Mouse (Mus musculus) hindbrain, embryonic 10.5 days (tissue): Measurements from ENCODE around the gene Rps28. TPM values are rescaled to one million over a fixed set of nuclear protein-coding genes. Genes with fewer than 3 reads are reported as not detected.

Experiments used
- DNase-seq: peaks from one replicate; pipeline ENCODE4 v3.0.0-alpha.2; 2017; ENCODE audit warnings: low spot score
- H3K27ac ChIP-seq: fragments of 300-500 bp; sonication (generic); 2 replicates; pipeline ENCODE4 v1.5.1; 2016; ENCODE audit warnings: mild to moderate bottlenecking, moderate library complexity
- H3K27me3 ChIP-seq: fragments of 300-500 bp; sonication (generic); 2 replicates; pipeline ENCODE4 v1.6.1; 2016; ENCODE audit warnings: mild to moderate bottlenecking; ENCODE audit not compliant: poor library complexity, insufficient read depth, severe bottlenecking
- H3K36me3 ChIP-seq: fragments of 300-500 bp; sonication (generic); 2 replicates; pipeline ENCODE4 v1.6.1; 2016; ENCODE audit warnings: mild to moderate bottlenecking, moderate library complexity
- H3K4me1 ChIP-seq: fragments of 300-500 bp; sonication (generic); replicated peaks from 2 replicates; pipeline ENCODE4 v1.6.1; 2016; ENCODE audit warnings: mild to moderate bottlenecking
- H3K4me3 ChIP-seq: fragments of 300-500 bp; sonication (generic); 2 replicates; pipeline ENCODE4 v1.5.1; 2016; ENCODE audit warnings: mild to moderate bottlenecking, moderate library complexity
- H3K9me3 ChIP-seq: fragments of 300-500 bp; sonication (generic); 2 replicates; pipeline ENCODE4 v1.6.1; 2016; ENCODE audit warnings: mild to moderate bottlenecking, moderate library complexity
- WGBS: fragments of 180-500 bp; shearing (Covaris S2); methylation state at CpG from one replicate; pipeline ENCODE4 v1.1.7; 2016; 5-methylcytosine and 5-hydroxymethylcytosine counted together
- polyA plus RNA-seq: library from polyadenylated mRNA; unstranded; fragments of >200 nt; fragmentation: Nextera tagmentation; extraction: Ambion mirVana; gene quantifications from 2 replicates; pipeline ENCODE4 v1.2.1, GENCODE M21; 2016

The Rps28 gene
- polyA plus RNA-seq, 1 experiment from 2014 or later, result 712 TPM

GRCm38 (mm10) chr17:33807181-33807888 is 17.0 kb downstream of the Rps28 start:
- 62% methylated on average over 9 of the region's 9 CpGs for WGBS
- Histone ChIP-seq H3K4me1 (peaks cover 17% of the 10 kb centered on the region), H3K9me3 (no peaks in the 10 kb centered on the region), H3K36me3 (no peaks in the 10 kb centered on the region), H3K4me3 (no peak overlapping the region), H3K27me3 (peaks cover 20% of the 10 kb centered on the region), H3K27ac (no peak overlapping the region)
- DNase-seq, result no peak

- Histone ChIP-seq H3K9me3 (no peaks in the 10 kb centered on the region), H3K27me3 (no peaks in the 10 kb centered on the region), H3K36me3 (no peaks in the 10 kb centered on the region), H3K4me3 (no peak overlapping the region), H3K4me1 (peaks cover 4% of the 10 kb centered on the region; the same call in 1 of the 2 replicates), H3K27ac (no peak overlapping the region)
- 62% methylated on average over 1 of the region's 1 CpGs for WGBS
- no peak for DNase-seq
These were observed 19.6 kb downstream of the Rps28 start for GRCm38 (mm10) chr17:33804745-33805144.

GRCm38 (mm10) chr17:33804205-33804604 is 20.2 kb downstream of the Rps28 start:
- H3K4me1 ChIP-seq, result peaks cover 4% of the 10 kb centered on the region; the same call in 1 of the 2 replicates
- H3K9me3 ChIP-seq, result no peaks in the 10 kb centered on the region
- WGBS, result 67% methylated on average over 4 of the region's 4 CpGs
- H3K4me3 ChIP-seq, result no peak overlapping the region
- no peaks in the 10 kb centered on the region for H3K36me3 ChIP-seq
- H3K27me3 ChIP-seq, result no peaks in the 10 kb centered on the region
- H3K27ac ChIP-seq, result no peak overlapping the region
- DNase-seq, result no peak

- DNase-seq, result no peak
- 3% methylated on average over 2 of the region's 2 CpGs for whole genome bisulfite sequencing
These were observed 22.1 kb downstream of the Rps28 start for GRCm38 (mm10) chr17:33802221-33802620.

DNA sequence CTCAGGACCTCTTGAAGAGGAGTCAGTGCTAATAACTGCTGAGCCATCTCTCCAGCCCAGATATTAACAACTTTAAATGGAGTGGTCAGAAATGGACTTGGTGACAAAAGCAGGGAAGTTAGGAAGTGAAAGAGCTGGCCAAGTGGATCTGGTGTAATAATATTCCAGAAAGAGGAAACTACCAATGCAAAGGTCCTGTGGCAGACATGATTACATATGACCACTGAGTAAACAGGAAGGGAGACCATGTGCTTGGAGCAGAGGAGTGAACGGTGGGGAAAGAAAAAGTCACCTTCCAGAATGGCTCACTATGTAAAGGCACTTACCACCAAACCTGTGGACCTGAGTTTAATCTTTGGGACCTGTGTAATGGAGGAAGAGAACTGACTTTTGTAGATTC is 25.1 kb downstream of the Rps28 start:
- H3K4me3 ChIP-seq, result no peak overlapping the region
- H3K9me3 ChIP-seq, result no peaks in the 10 kb centered on the region
- no peaks in the 10 kb centered on the region for H3K4me1 ChIP-seq
- 63% methylated on average over 1 of the region's 1 CpGs for WGBS
- no peak overlapping the region for H3K27ac ChIP-seq
- no peaks in the 10 kb centered on the region for H3K36me3 ChIP-seq
- H3K27me3 ChIP-seq, result no peaks in the 10 kb centered on the region
- DNase-seq, result no peak

More at GRCm38 (mm10) chr17:33802221-33802620, 22.1 kb downstream of the Rps28 start:
- Histone ChIP-seq H3K4me3 (no peak overlapping the region), H3K36me3 (no peaks in the 10 kb centered on the region), H3K4me1 (no peaks in the 10 kb centered on the region), H3K9me3 (no peaks in the 10 kb centered on the region), H3K27me3 (no peaks in the 10 kb centered on the region), H3K27ac (no peak overlapping the region)

GRCm38 (mm10) chr17:33798306-33798705 is 26.1 kb downstream of the Rps28 start:
- DNase-seq, result no peak
- Histone ChIP-seq H3K27me3 (no peaks in the 10 kb centered on the region), H3K27ac (no peak overlapping the region), H3K36me3 (no peaks in the 10 kb centered on the region), H3K9me3 (no peaks in the 10 kb centered on the region), H3K4me1 (no peaks in the 10 kb centered on the region), H3K4me3 (no peak overlapping the region)
- WGBS, result 57% methylated on average over 3 of the region's 3 CpGs

DNA sequence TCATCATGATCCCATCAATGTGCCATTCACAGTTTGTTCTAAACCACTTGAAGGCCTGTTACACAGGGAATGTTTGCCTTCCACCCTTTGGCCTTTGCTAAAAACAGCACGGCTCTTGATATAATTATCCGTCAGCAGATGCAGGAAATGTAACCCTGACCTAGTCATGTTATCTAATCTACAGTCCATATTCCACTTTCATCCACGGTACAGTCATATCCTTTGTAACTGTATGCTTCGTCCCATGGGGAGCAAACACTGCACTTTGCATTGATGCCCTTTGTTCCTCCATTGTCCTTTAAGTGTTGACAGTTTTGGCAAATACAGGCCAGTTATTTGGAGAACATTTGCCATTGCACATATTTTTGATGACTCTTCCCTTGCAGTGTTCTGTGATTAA is 35.6 kb downstream of the Rps28 start:
- Histone ChIP-seq H3K36me3 (no peaks in the 10 kb centered on the region), H3K27me3 (no peaks in the 10 kb centered on the region), H3K4me1 (peaks cover 10% of the 10 kb centered on the region), H3K27ac (no peak overlapping the region), H3K4me3 (no peak overlapping the region), H3K9me3 (no peaks in the 10 kb centered on the region)
- no peak for DNase-seq
- WGBS, result 81% methylated on average over 4 of the region's 4 CpGs

- peaks cover 10% of the 10 kb centered on the region; the same call in 1 of the 2 replicates for H3K27me3 ChIP-seq
- H3K27ac ChIP-seq, result no peak overlapping the region
- H3K4me3 ChIP-seq, result no peak overlapping the region
- 86% methylated on average over 18 of the region's 18 CpGs for WGBS
- no peaks in the 10 kb centered on the region for H3K36me3 ChIP-seq
- no peak for DNase-seq
- peaks cover 22% of the 10 kb centered on the region for H3K4me1 ChIP-seq
- no peaks in the 10 kb centered on the region for H3K9me3 ChIP-seq
These were observed 38.0 kb downstream of the Rps28 start for GRCm38 (mm10) chr17:33786375-33786774.

GRCm38 (mm10) chr17:33784939-33785338 is 39.4 kb downstream of the Rps28 start:
- H3K4me3 ChIP-seq, result no peak overlapping the region
- no peaks in the 10 kb centered on the region for H3K36me3 ChIP-seq
- no peak overlapping the region for H3K27ac ChIP-seq
- WGBS, result 92% methylated on average over 2 of the region's 2 CpGs
- H3K9me3 ChIP-seq, result no peaks in the 10 kb centered on the region
- no peak for DNase-seq
- peaks cover 20% of the 10 kb centered on the region; the same call in 1 of the 2 replicates for H3K27me3 ChIP-seq
- peaks cover 37% of the 10 kb centered on the region for H3K4me1 ChIP-seq

DNA sequence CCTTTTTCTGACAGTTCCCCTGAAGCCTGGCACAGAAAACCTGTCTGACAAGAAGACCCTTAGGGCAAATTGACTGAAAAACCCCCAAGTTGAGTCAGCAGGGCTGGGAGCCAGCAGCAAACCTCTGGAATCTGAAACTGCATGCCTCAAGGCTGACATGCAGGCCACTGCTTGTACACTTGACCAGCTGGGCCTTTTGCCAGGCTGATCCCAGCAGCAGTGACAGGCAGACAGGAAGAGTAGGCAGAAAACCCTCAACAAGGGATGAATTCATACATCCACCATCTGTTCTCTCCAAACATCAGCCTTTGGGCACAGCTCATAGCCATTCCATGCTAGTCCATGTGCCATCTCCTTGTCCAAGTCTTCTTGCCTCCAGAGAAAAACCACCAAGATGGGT is 41.0 kb downstream of the Rps28 start:
- DNase-seq, result no peak
- Histone ChIP-seq H3K36me3 (no peaks in the 10 kb centered on the region), H3K27me3 (peaks cover 20% of the 10 kb centered on the region; the same call in 1 of the 2 replicates), H3K9me3 (no peaks in the 10 kb centered on the region), H3K4me1 (peaks cover 47% of the 10 kb centered on the region), H3K4me3 (no peak overlapping the region), H3K27ac (no peak overlapping the region)

GRCm38 (mm10) chr17:33782067-33782466 is 42.3 kb downstream of the Rps28 start:
- Histone ChIP-seq H3K9me3 (no peaks in the 10 kb centered on the region), H3K27ac (peak overlapping the region; percentile 89), H3K4me3 (peak overlapping the region; percentile 66), H3K27me3 (peaks cover 20% of the 10 kb centered on the region; the same call in 1 of the 2 replicates), H3K36me3 (peaks cover 6% of the 10 kb centered on the region), H3K4me1 (peaks cover 47% of the 10 kb centered on the region)
- DNase-seq, result peak; percentile 5
- WGBS, result 47% methylated on average over 4 of the region's 4 CpGs

GRCm38 (mm10) chr17:33781124-33781977 is 43.0 kb downstream of the Rps28 start, which contains the start of gene Angptl4:
TSS of gene Angptl4 (minus strand) at chr17:33781830.
- Histone ChIP-seq H3K27ac (peak within 1 kb of the TSS; percentile 89), H3K4me1 (peaks cover 47% of the 10 kb centered on the region), H3K27me3 (peaks cover 20% of the 10 kb centered on the region; the same call in 1 of the 2 replicates), H3K4me3 (peak within 1 kb of the TSS; percentile 66), H3K9me3 (no peaks in the 10 kb centered on the region), H3K36me3 (peaks cover 12% of the 10 kb centered on the region)
- DNase-seq, result peak; percentile 76
- 1% methylated on average over 50 of the region's 50 CpGs for WGBS

DNA sequence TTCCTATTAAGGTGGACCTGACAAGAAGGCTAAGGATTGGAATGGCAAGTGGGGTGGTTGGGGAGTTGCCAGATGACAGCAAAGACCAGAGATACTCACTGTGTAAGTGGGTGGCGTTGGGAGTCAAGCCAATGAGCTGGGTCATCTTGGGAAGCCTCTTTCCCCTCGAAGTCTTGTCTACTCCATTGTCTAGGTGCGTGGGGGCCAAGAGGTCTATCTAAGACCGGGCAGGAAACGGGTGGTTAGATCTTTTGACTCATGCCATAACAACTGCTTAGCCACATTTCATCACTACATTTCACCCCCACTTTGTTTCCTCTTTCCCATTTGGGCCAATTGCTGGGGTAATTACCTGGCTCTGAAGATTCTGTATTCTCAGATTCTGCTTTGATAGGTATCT is 43.9 kb downstream of the Rps28 start:
- Histone ChIP-seq H3K4me1 (peaks cover 38% of the 10 kb centered on the region), H3K36me3 (peaks cover 12% of the 10 kb centered on the region), H3K4me3 (peak overlapping the region; percentile 66), H3K9me3 (no peaks in the 10 kb centered on the region), H3K27ac (peak overlapping the region; percentile 89), H3K27me3 (peaks cover 20% of the 10 kb centered on the region; the same call in 1 of the 2 replicates)
- no peak for DNase-seq
- WGBS, result 88% methylated on average over 5 of the region's 5 CpGs
